Mouse (Mus musculus) embryonic fibroblast, embryonic 13.5 days (primary cell): ENCODE data around the gene Polr1d.

Experiments used
- CTCF ChIP-seq: IDR thresholded peaks from 2 replicates; pipeline ENCODE4 v1.5.1; 2011; ENCODE audit warnings: mild to moderate bottlenecking, control low read depth, low read length, moderate library complexity, borderline replicate concordance; ENCODE audit not compliant: insufficient read depth
- POLR2A ChIP-seq: IDR thresholded peaks from 2 replicates; pipeline ENCODE4 v1.6.1; 2011; ENCODE audit warnings: low read depth, mild to moderate bottlenecking, control low read depth, low read length, moderate library complexity

GRCm38 (mm10) chr5:147066129-147066528, 10.7 kb upstream of the Polr1d start:
- no peak for TF ChIP-seq CTCF
- no peak for TF ChIP-seq POLR2A
